Mouse (Mus musculus) thymus, postnatal 14 days (tissue): ENCODE data around the gene Epha2.

Experiments used
- DNase-seq: peaks from one replicate; pipeline ENCODE4 v3.0.0; 2021

Epha2 gene

GRCm38 (mm10) chr4:141304223-141304611 lies 3.2 kb downstream of the Epha2 start:
- no peak for DNase-seq

GRCm38 (mm10) chr4:141306057-141306456 lies 5.0 kb downstream of the Epha2 start:
- no peak for DNase-seq

- DNase-seq: no peak
Observed at GRCm38 (mm10) chr4:141308381-141308780, 7.3 kb downstream of the Epha2 start.

GRCm38 (mm10) chr4:141308857-141309772 lies 8.1 kb downstream of the Epha2 start:
- no peak for DNase-seq

GRCm38 (mm10) chr4:141309773-141310145 lies 8.7 kb downstream of the Epha2 start:
- DNase-seq: no peak

- DNase-seq: no peak
Observed at GRCm38 (mm10) chr4:141310191-141310606, 9.2 kb downstream of the Epha2 start.

- no peak for DNase-seq
Observed at GRCm38 (mm10) chr4:141311078-141311477, 10.0 kb downstream of the Epha2 start.

- no peak for DNase-seq
Observed at GRCm38 (mm10) chr4:141311506-141311905, 10.5 kb downstream of the Epha2 start.

GRCm38 (mm10) chr4:141311908-141312307 lies 10.9 kb downstream of the Epha2 start:
- DNase-seq: no peak

- no peak for DNase-seq
Observed at GRCm38 (mm10) chr4:141312513-141313131, 11.6 kb downstream of the Epha2 start.

GRCm38 (mm10) chr4:141313481-141313880 lies 12.4 kb downstream of the Epha2 start:
- no peak for DNase-seq

GRCm38 (mm10) chr4:141313924-141314323 lies 12.9 kb downstream of the Epha2 start:
- DNase-seq: no peak

GRCm38 (mm10) chr4:141314745-141315144 lies 13.7 kb downstream of the Epha2 start:
- no peak for DNase-seq

GRCm38 (mm10) chr4:141316023-141316422 lies 15.0 kb downstream of the Epha2 start:
- DNase-seq: no peak

GRCm38 (mm10) chr4:141316498-141317180 lies 15.6 kb downstream of the Epha2 start:
- no peak for DNase-seq

- no peak for DNase-seq
Observed at GRCm38 (mm10) chr4:141317914-141318313, 16.9 kb downstream of the Epha2 start.

- no peak for DNase-seq
Observed at GRCm38 (mm10) chr4:141322526-141322925, 21.5 kb downstream of the Epha2 start.

- DNase-seq: no peak
Observed at GRCm38 (mm10) chr4:141324771-141325191, 23.7 kb downstream of the Epha2 start.

GRCm38 (mm10) chr4:141325636-141326035 lies 24.6 kb downstream of the Epha2 start:
- DNase-seq: no peak

GRCm38 (mm10) chr4:141327075-141327474 lies 26.0 kb downstream of the Epha2 start:
- DNase-seq: no peak

GRCm38 (mm10) chr4:141328742-141329141 lies 27.7 kb downstream of the Epha2 start:
- DNase-seq: no peak

GRCm38 (mm10) chr4:141329968-141330367 lies 28.9 kb downstream of the Epha2 start:
- no peak for DNase-seq

GRCm38 (mm10) chr4:141331446-141331845 lies 30.4 kb downstream of the Epha2 start:
- DNase-seq: no peak

- DNase-seq: no peak
Observed at GRCm38 (mm10) chr4:141332258-141332657, 31.2 kb downstream of the Epha2 start.
